Mouse (Mus musculus) layer of hippocampus, adult 8-10 months (tissue): Measurements from ENCODE around the gene G3bp1. TPM values are rescaled to one million over a fixed set of nuclear protein-coding genes. Genes with fewer than 3 reads are reported as not detected.
A peak's percentile ranks its signal among the peaks of the same experiment; 100 is the strongest.

Source experiments
- DNase-seq, 2 experiments: peaks; one replicate each; pipeline ENCODE4 v3.0.0; 2022; ENCODE audit warnings: low spot score in 2 of 2
- total RNA-seq, 4 experiments: library from RNA; stranded (reverse); gene quantifications; 2 replicates each; pipeline ENCODE4 v1.2.4; 2022

G3bp1 gene
- 10 to 100 TPM; 36.2 to 37.6 (median 37.0) TPM for total RNA-seq

DNA sequence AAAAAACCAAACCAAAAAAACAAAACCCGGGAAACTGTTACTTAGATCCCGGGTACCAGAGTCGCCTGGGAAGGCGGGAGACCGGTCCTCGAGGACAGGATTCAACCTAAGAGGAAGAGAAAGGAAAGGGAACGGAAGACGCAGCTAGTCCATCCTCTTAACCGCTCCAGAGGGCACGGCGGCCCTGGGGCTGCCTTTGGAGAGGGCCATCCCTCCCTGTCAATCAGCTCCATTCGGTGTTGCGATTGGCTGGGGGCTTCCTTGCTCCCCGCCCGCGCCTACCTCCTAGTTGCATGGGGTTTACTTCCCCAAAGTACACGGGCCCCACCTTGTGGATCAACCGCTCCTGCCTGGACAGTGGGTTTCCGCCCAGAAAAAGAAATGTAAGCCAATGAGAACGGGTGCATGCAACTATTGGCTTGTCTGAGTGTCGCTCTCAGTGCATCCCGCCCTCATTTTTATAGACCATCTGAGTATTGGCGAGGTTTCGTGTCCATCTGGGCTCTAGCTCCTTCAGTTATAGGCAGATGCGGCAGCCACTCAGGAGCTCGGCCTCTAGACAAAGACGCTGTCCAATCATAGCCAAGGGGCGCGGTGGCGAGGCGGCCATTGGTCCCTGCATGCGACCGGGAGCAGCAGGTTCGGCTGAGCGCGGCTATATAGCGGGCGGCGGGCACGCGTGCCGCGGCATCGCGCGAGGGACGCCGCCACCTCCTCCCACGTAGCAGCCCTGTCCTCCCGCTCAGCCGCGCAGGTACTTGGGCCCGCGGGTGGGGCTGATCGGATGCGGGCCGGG lies at the start of gene G3bp1:
G3bp1 (plus strand) TSS at position 638 of the 796 bp plus-strand sequence.
- peak; percentile 100 for DNase-seq

GRCm38 (mm10) chr11:55422978-55423377 lies 46.5 kb upstream of the G3bp1 start, which contains the start of gene Sparc:
Gene Sparc (minus strand): TSS chr11:55423183.
- DNase-seq: no peak

DNA sequence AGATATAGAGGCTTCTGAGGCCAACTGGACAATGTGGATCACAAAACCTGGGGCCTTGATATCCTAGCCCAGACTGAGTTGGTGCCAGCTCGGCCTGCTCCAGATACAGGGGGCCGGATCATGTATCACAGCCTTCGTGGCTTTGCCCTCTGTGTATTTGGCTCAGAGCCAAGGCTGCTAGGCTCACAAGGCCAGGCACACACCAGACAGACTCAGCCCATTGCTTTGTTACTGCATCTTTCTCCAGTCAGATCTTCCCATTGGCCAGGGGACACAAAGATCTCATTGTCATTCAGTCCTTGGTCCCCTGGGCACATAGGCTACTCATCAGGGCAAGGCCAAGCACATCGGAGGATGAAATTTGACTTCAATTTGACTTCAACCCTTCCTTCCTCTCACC lies 45.7 kb upstream of the G3bp1 start:
- DNase-seq: peak; percentile 21 to 36

DNA sequence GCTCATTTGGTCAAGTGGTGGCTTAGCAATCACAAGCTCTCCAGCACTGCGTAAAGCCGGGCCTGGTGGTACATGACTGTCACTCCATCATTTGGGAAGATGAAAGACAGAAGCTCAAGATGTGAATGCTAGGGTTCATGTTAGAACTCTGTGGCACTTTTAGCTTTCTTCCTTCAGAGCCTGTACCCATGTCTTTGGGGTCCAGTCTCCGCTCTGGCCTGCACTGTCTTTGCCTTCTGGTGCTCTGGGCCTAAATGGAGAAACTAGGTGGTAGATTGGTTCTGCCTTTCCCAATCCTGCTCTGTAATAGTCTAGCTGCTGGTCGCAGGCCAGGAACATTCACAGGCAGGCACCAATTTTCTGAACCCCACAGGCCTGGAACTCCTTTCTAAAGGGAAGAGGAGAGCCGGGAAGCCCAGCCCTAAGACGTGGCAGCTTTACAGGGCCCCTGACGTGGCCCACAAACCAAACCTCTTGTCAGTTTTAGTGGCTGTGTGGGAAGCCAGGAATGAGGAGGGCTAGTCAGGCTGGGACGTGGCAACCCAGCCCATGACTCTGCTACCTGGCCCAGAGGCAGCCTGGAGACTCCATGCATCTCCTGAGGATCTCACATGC lies 44.6 kb upstream of the G3bp1 start:
- DNase-seq: no peak

DNA sequence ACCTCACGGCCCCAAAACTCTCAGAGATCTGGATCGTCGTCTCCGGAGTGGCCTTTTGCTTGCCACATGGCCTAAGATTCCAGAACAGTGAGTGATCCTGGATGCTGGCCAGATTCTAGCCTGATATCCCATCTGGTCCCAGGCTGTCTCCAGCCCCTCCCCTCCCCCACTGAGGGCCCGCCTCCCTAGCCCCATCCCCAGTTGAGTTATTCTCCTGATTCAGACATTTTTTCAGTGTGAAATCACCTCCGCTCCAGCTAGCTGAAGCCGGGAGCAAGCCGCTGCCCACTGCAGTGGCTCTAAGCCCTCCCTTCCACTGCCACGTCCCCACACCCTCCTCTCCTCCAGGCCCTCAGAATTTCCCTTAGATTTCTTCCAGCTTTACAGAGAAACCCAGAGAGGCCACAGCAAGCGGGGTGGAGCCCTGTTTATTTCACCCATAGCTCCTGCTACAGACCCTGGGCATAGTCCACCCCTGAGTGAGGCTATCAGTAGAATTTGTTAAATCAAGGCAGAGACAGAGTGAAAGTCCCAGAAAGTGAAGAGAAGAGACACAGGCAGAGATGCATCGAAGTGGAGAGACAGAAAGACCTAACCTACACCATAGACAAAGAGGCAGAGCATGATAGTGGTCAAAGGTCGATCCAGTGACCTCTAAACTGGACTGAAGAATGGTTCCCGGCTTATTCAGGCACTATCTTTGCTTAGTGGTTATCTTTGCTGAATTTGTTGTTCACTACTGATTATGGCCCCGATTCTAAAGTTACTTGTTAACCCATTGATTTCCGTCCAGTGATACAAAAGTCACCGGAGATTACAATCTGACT lies 41.1 kb upstream of the G3bp1 start:
- no peak for DNase-seq

- DNase-seq: no peak
Measured at GRCm38 (mm10) chr11:55429973-55430372, 39.5 kb upstream of the G3bp1 start.

DNA sequence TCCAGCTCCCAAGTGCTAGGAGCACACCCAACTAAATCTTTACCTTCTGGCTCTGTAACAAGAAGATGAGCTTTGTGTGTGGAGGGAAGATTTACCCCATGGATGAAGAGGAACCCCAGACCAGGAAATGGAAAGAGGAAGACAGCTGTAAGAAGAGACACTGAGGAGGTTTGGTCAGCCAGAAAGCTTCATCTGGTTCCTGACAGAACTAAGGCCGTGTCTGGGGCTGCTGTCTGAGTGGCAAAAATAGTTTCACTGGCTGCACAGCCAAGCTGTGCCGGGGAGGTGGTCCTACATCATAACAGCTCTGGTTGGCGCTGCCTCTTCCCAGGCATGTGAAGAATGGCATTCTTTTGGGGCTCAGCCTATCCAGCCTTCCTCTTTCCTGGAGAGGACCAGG lies 36.5 kb upstream of the G3bp1 start:
- DNase-seq: no peak

- DNase-seq: no peak
Measured at GRCm38 (mm10) chr11:55436089-55436488, 33.4 kb upstream of the G3bp1 start.

GRCm38 (mm10) chr11:55438031-55438430 lies 31.5 kb upstream of the G3bp1 start:
- DNase-seq: peak; percentile 35 to 40

DNA sequence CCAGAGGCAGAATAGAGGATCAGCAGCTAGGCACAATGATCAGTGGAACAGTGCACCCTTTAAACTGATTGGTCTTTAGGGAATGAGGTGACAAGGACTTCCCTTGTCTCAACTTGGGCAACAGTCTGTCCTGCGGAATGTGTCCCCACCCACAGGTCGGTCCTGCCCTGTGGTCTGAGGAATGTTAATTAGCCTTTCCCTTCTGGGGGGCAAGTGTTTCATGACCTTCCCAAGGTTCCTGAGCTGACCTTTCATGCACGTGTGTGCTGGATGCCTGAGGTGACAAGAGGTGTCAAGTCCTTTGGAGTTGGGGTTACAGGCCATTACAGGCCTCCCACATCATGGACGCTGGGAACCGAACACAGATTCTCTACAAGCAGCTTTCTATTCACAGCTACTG lies 29.8 kb upstream of the G3bp1 start:
- no peak for DNase-seq

DNA sequence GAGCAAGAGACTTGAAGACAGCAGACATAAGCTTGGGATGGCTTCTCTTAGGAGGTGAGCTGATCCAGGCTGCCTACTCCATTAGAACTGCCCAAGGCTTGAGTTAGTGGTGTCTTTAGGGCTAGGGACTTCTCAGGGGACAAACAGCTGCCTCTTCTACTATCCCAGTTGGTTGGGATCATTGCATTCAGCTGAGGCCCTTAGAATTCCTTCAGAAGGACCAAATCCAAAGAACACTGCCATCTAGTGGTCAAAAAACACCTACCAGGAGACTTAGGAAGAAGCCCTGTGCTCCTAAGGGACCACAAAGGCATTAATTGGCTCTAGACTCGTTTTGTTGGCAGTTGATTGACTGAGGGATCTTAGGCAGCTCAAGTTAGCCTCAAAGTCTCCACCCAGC lies 24.7 kb upstream of the G3bp1 start:
- peak in 1 of 2 experiments; percentile 39 for DNase-seq

- DNase-seq: peak; percentile 73 to 86
Measured at GRCm38 (mm10) chr11:55446579-55446978, 22.9 kb upstream of the G3bp1 start.

DNA sequence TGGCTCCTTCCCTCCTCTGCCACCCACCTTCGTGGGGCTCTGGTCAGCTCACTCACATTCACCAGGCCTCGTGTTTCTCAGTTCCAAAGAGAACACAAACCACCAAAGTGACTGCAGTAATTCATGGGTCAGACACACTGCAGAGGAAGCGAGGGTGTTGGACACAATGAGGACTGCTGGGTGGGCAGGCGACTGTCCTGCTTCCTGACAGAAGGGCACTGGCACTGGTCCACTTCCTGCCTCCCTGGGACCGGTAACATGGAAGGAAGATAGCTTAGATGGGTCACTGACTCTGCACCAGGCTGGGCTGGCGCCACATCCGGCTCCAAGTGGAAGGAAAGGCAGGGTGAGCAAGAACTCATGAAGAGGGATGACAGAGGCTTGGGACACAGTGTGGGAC lies 20.0 kb upstream of the G3bp1 start:
- no peak for DNase-seq

DNA sequence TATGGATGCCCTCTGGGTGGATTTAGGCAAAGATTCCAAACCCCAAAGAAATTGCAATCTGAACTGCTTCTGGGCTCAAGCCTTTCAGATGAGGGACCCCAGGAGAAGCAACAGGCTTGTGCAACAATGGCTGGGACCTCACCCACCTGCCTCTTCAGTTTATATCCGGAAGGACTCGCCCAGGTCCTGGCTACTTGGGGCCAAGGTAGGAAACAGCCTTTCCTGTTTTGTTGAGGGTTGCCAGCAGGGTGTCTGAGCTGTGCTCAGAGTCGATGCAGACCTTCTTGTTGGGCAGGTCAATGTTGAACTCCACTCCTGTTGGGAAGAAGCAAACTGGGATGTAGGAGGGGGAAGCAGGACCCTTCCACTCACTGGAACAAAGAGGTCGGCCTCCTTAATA lies 19.2 kb upstream of the G3bp1 start:
- DNase-seq: no peak

- DNase-seq: no peak
Measured at GRCm38 (mm10) chr11:55453640-55454039, 15.8 kb upstream of the G3bp1 start.

- DNase-seq: no peak
Measured at GRCm38 (mm10) chr11:55455166-55455565, 14.3 kb upstream of the G3bp1 start.

- no peak for DNase-seq
Measured at GRCm38 (mm10) chr11:55458501-55458900, 11.0 kb upstream of the G3bp1 start.

- no peak for DNase-seq
Measured at GRCm38 (mm10) chr11:55459850-55460558, 9.5 kb upstream of the G3bp1 start.

DNA sequence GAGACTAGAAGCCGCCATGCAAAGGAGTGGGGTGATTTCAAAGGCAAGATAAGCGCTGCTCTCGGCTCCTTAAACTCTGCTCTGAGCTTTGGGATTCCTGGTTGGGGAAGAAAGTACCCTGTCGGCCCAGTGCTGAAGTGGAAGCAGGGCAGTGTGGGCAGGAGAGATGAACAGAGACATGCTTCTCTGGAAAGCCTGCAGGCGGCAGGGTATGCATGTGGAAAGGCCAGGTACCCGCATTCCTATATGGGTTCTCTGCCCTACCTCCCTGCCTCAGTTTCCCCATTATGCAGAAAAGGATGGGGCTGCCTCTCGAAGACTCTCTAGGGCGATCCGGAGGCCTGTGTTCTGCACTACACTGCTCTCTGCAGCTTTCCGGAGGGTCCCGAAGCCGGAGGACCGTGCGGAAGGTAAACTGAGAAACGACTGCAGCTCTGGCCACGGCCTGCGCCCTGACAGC lies 8.9 kb upstream of the G3bp1 start:
- DNase-seq: peak in 1 of 2 experiments; percentile 23

DNA sequence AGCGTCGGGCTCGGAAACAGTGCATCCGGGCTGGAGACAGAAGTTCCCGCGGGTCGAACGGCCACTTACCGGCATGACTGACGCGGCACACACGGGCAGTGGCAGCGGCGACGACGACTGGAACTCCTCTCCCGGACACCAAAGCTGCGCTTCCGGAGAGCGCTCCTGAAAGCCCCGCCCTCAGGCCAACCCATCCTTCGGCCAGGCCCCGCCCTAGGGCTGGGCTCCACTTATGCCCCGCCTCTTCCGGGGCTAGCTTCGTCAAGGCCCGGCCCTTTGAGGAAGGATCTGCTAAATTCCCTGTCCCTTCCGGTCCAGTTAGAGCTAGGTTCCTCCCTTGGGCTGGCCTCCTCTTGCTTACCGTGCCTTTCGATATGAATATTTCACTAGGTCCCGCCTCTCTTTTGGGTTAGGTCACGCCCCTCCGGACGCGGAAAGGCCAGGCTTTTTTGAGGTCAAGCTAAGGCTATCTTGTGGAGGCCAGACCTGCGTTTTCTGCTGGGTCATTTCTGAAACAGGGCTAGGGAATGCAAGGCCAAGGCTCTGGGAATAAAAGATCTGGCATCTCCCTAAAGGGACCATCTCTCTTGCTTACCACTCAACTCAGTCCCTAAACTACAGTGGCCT lies 8.4 kb upstream of the G3bp1 start, which contains the start of gene Atox1:
Atox1 (minus strand) TSS at position 221 of the 627 bp plus-strand sequence.
- DNase-seq: peak; percentile 92 to 93

DNA sequence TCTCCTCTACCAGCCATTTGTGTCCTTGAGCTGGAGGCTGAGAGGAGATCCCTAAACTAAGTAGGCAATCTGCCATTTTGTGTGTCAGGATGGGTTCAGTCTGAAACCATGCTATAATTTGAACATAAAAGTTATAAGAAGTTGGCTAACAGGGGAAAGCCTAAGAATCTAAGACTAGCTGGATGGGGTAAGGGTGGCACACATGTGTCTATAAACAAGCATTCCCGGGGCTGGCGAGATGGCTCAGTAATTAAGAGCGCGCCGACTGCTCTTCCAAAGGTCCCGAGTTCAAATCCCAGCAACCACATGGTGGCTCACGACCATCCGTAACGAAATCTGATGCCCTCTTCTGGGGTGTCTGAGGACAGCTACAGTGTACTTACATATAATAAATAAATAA lies 7.3 kb upstream of the G3bp1 start:
- DNase-seq: no peak
